Mouse (Mus musculus) forebrain, embryonic 14.5 days (tissue): ENCODE measurements around the gene Ddx42. TPM values are rescaled to one million over a fixed set of nuclear protein-coding genes. Genes with fewer than 3 reads are reported as not detected.
"Not testable (repeated sequence)": the region's sequence is repeated elsewhere in the genome, so short reads cannot be mapped to it uniquely, and the experiment has no call there.

ENCODE experiments used
- ATAC-seq: fragments of 200-750 bp; cut with Nextera tagmentation; 2 replicates; pipeline ENCODE4 v1.8.0; 2017; ENCODE audit warnings: mild to moderate bottlenecking, moderate library complexity
- DNase-seq: peaks from one replicate; pipeline ENCODE4 v3.0.0-alpha.2; 2015; ENCODE audit warnings: low spot score
- H3K27ac ChIP-seq: fragments of 300-500 bp; sonication (generic); 2 replicates; pipeline ENCODE4 v1.5.1; 2014; ENCODE audit warnings: low read depth, mild to moderate bottlenecking, control low read depth, low read length, moderate library complexity
- H3K27me3 ChIP-seq: fragments of 300-500 bp; sonication (generic); replicated peaks from 2 replicates; pipeline ENCODE4 v1.6.1; 2014; ENCODE audit warnings: low read length, control low read depth, mixed read lengths; ENCODE audit not compliant: control insufficient read depth, insufficient read depth
- H3K36me3 ChIP-seq: fragments of 300-500 bp; sonication (generic); 2 replicates; pipeline ENCODE4 v1.6.1; 2014; ENCODE audit warnings: low read length, control low read depth; ENCODE audit not compliant: control insufficient read depth, insufficient read depth
- H3K4me1 ChIP-seq: fragments of 300-500 bp; sonication (generic); 2 replicates; pipeline ENCODE4 v1.6.1; 2014; ENCODE audit warnings: antibody characterized with exemption, low read length, control low read depth; ENCODE audit not compliant: control insufficient read depth, insufficient read depth
- H3K4me2 ChIP-seq: fragments of 300-500 bp; sonication (generic); 2 replicates; pipeline ENCODE4 v1.6.1; 2014; ENCODE audit warnings: mild to moderate bottlenecking, control low read depth, low read length
- H3K4me3 ChIP-seq: fragments of 300-500 bp; sonication (generic); 2 replicates; pipeline ENCODE4 v1.5.1; 2014; ENCODE audit warnings: low read depth, low read length, control low read depth
- H3K9ac ChIP-seq: fragments of 300-500 bp; sonication (generic); 2 replicates; pipeline ENCODE4 v1.6.1; 2014; ENCODE audit warnings: mild to moderate bottlenecking, low read length, control low read depth, moderate library complexity
- H3K9me3 ChIP-seq: fragments of 300-500 bp; sonication (generic); replicated peaks from 2 replicates; pipeline ENCODE4 v1.6.1; 2016; ENCODE audit warnings: low read length, control low read depth, mixed read lengths; ENCODE audit not compliant: control insufficient read depth
- whole genome bisulfite sequencing: fragments of 180-500 bp; shearing (Covaris S2); extraction: QIAGEN DNeasy Blood & Tissue Kit; methylation state at CpG from one replicate; pipeline ENCODE4 v1.1.7; 2014; 5-methylcytosine and 5-hydroxymethylcytosine counted together
- polyA plus RNA-seq: library from polyadenylated mRNA; unstranded; fragments of >200 nt; fragmentation: Nextera tagmentation; extraction: Ambion mirVana; gene quantifications from 2 replicates; pipeline ENCODE4 v1.2.1, GENCODE M21; 2014

Gene Ddx42
- polyA plus RNA-seq, 1 experiment from 2014 or later, result 65.6 TPM

DNA sequence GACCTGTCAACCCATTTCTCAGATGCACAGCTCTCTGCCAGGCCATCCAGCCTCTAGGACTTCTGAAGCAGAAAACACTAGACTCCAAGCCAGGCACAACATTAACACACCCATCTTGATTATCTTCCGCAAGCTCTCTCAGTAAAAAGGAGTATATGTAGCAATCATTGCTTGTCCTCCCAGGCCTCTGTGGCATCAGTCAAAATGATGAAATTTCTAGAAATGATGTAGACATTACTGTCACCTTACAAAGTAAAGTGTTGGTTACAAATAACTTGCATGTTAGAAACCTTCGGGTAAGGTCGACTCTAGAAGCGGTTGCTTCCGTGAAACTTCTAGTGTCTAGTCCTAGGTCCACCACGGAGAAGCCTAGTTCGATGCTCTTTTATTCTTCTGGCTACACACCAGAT lies 1.3 kb upstream of the Ddx42 start:
- H3K36me3 ChIP-seq, result peaks cover 28% of the 10 kb centered on the region
- DNase-seq, result no peak

DNA sequence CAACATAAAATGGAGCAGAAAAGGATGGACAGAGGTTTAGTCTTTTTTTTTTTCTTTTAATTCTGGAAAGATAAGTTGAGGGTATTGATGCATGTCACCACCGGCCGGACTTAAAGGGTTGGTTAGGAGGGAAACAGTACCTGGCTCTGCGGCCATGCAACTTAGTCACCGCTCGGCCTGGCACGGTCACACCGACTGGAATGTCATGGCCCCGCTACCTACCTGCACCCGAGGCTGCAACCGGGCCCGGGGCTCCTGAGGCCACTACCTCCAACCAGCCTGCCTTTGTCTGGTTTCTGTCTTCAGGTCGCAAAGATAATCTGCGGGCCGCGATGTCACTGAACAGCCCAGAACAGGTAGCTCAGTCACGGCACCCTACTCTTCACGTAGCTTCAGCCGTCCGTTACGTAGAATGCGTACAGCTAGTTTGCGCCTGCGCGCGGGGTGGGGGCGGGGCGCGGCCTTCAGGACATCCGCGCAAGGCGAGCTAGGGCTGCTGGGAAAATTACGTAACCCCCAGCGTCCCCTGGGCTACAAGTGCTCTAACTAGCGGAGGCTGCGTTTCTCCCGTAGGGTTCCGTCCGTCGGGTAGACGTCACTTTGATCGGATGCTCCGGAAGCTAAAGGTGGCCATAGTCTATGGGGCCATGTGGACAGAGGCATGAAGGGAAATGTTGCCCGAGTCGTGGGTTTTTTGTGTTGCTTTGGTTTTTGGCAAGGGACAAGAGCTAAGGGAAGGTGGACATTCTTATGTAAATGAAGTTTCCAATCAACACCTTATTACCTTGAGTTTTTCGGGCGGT lies 598 bp upstream of the Ddx42 start, which contains the start of gene Ccdc47:
TSS of gene Ccdc47 (minus strand) at position 418 of the 803 bp plus-strand sequence.
- peak; percentile 100 for DNase-seq
- peaks cover 24% of the 10 kb centered on the region for H3K4me1 ChIP-seq
- peak; percentile 97 for ATAC-seq

More for the DNA sequence above, 1.3 kb upstream of the Ddx42 start:
- H3K27me3 ChIP-seq, result no peaks in the 10 kb centered on the region
- peak overlapping the region; percentile 83 for H3K4me2 ChIP-seq
- no peaks in the 10 kb centered on the region for H3K9me3 ChIP-seq
- H3K4me1 ChIP-seq, result peaks cover 22% of the 10 kb centered on the region
- peak overlapping the region; percentile 80 for H3K9ac ChIP-seq
- ATAC-seq, result no peak
- WGBS, result 31% methylated on average over 7 of the region's 7 CpGs
- H3K4me3 ChIP-seq, result peak overlapping the region; percentile 99
- peak overlapping the region; percentile 95; the same call in 1 of the 2 replicates for H3K27ac ChIP-seq

DNA sequence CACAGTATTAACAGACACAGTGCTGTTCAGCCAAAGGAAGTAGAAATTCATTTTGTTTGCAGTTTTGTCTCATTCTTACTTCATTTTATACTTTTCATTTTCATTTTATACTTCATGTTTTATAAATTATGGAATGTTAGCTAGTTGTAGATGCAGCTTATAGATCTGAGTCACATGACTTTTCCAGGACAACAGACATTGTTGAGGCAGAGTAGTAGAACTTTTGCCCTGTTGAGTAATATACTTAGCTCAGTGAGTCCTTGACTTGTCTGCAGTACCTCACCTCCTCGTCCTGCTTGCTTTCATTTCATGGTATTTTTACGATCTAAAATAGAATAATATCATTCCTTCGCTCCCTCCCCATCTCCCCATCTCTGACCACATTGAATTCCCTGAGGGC lies 3.9 kb downstream of the Ddx42 start:
- DNase-seq, result no peak
- Histone ChIP-seq H3K4me1 (peaks cover 17% of the 10 kb centered on the region), H3K9me3 (no peaks in the 10 kb centered on the region), H3K36me3 (peaks cover 16% of the 10 kb centered on the region), H3K9ac (no peak overlapping the region), H3K27ac (no peak overlapping the region), H3K4me2 (no peak overlapping the region), H3K27me3 (no peaks in the 10 kb centered on the region), H3K4me3 (no peak overlapping the region)
- WGBS, result 96% methylated on average over 3 of the region's 3 CpGs
- no peak for ATAC-seq

More for the DNA sequence above, 598 bp upstream of the Ddx42 start, which contains the start of gene Ccdc47:
- Histone ChIP-seq H3K27me3 (no peaks in the 10 kb centered on the region), H3K4me2 (peak within 1 kb of the TSS; percentile 83), H3K4me3 (peak within 1 kb of the TSS; percentile 99), H3K27ac (peak within 1 kb of the TSS; percentile 95), H3K36me3 (peaks cover 22% of the 10 kb centered on the region), H3K9ac (peak within 1 kb of the TSS; percentile 96), H3K9me3 (no peaks in the 10 kb centered on the region)
- under 1% methylated on average over 46 of the region's 46 CpGs for WGBS

DNA sequence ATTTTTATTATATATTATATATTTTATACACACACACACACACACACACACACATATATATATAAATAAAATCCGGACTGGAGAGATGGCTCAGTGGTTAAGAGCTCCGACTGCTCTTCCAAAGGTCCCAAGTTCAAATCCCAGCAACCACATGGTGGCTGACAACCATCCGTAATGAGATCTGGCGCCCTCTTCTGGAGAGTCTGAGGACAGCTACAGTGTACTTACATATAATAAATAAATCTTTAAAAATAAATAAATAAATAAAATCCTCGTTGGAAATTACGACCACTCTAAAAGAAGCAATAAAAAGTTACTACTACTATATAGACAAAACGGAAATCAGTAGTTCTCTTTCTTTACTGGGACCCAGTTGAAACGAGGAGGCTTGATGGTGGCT lies 17.3 kb downstream of the Ddx42 start:
- H3K9me3 ChIP-seq, DNase-seq, ATAC-seq, H3K4me1 ChIP-seq, H3K4me3 ChIP-seq, H3K9ac ChIP-seq, H3K27me3 ChIP-seq, H3K4me2 ChIP-seq, H3K27ac ChIP-seq: not testable (repeated sequence)
- H3K36me3 ChIP-seq, result peaks cover 70% of the 10 kb centered on the region
- WGBS, result 83% methylated on average over 8 of the region's 8 CpGs

DNA sequence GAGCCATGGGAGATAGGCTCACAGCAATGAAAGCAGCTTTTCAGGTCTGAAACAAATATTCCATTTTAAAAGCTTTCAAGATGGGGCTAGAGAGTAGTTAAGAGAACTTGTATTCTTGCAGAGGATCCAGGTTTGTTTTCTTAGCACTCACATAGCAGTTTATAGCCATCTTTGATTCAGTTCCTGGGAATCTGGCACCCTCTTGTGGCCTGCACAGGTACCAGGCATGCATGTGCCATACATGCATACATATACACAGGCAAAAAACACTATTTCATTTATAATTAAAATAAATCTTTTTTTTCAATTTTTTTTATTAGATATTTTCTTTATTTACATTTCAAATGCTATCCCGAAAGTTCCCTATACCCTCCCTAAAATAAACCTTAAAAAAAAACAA lies 30.1 kb downstream of the Ddx42 start:
- DNase-seq (no peak), ATAC-seq (no peak)
- H3K27ac ChIP-seq, result no peak overlapping the region
- no peak overlapping the region for H3K4me3 ChIP-seq
- H3K4me2 ChIP-seq, result no peak overlapping the region
- no peaks in the 10 kb centered on the region for H3K27me3 ChIP-seq
- H3K4me1 ChIP-seq, result no peaks in the 10 kb centered on the region
- no peak overlapping the region for H3K9ac ChIP-seq
- H3K9me3 ChIP-seq, result no peaks in the 10 kb centered on the region
- H3K36me3 ChIP-seq, result peaks cover 98% of the 10 kb centered on the region
- 93% methylated on average over 1 of the region's 1 CpGs for WGBS

DNA sequence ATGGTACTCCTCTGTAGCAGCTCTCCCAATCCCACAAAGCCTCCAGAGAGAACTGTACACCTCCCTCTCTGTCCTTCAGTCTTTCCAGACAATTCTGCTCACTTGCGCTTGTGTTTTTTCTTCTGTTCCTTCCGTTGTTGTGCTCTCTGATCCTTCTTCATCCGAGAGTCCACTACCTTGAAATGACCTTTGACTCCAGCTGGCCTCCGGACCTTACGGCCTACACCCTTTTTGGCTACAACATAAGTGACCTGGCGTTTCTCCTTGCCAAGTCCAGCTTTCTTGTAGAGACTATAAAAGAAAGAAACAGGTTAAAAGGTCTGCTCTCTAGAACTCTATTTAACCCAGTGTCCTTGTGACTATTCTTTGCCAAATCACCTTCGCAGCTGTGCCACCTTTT lies 32.6 kb downstream of the Ddx42 start:
- WGBS, result 89% methylated on average over 7 of the region's 7 CpGs
- Histone ChIP-seq H3K27me3 (no peaks in the 10 kb centered on the region), H3K4me1 (peaks cover under 1% of the 10 kb centered on the region; the same call in 1 of the 2 replicates), H3K9ac (no peak overlapping the region), H3K27ac (no peak overlapping the region), H3K4me3 (no peak overlapping the region), H3K9me3 (no peaks in the 10 kb centered on the region), H3K4me2 (no peak overlapping the region), H3K36me3 (peaks cover 88% of the 10 kb centered on the region)
- ATAC-seq (no peak), DNase-seq (no peak)

DNA sequence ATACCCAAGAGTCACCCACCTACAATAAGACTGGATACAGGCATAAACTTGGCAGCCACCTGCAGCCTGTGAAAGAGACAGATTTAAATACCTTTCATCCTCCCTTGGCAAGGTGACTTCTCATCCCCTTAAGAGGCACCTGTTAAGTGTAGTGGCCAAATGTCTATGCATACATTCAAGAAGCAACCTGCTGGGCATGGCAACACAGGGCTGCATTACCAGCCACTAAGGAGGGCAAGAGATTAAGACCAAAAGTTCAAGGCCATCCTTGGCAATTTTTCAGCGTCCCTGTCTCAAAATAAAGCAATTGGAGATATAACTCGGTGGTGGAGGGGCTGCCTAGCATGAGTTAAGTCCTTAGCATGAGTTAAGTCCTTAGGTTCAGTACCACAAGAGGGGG lies 38.0 kb downstream of the Ddx42 start:
- H3K27me3 ChIP-seq, result no peaks in the 10 kb centered on the region
- WGBS, result 28% methylated on average over 2 of the region's 2 CpGs
- H3K36me3 ChIP-seq, result peaks cover 55% of the 10 kb centered on the region
- peaks cover 16% of the 10 kb centered on the region for H3K4me1 ChIP-seq
- peak overlapping the region; percentile 98 for H3K4me2 ChIP-seq
- H3K9ac ChIP-seq, result peak overlapping the region; percentile 87; the same call in 1 of the 2 replicates
- H3K27ac ChIP-seq, result no peak overlapping the region
- peak overlapping the region; percentile 79 for H3K4me3 ChIP-seq
- ATAC-seq (no peak), DNase-seq (no peak)
- no peaks in the 10 kb centered on the region for H3K9me3 ChIP-seq

DNA sequence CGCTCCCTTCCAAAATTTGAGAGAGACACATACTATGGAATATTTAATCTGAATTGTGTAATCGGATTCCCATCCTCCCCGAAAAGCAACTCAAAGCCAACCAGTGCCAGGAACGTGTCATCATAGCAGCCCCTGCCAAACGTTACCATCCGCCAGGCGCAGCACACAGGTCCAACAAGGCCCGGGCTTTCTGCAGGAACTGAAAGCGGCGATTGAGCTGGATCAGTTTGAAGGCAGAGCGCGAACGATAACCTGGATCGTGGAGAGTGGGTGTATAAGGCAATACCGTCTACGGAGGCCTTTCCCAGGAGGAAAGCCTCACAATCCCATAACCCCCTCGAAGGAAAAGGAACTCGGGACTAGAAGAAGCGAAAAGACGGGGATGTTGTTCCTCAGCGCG lies 38.4 kb downstream of the Ddx42 start:
- Histone ChIP-seq H3K27ac (no peak overlapping the region), H3K9me3 (no peaks in the 10 kb centered on the region), H3K4me1 (peaks cover 16% of the 10 kb centered on the region), H3K4me3 (peak overlapping the region; percentile 79), H3K9ac (peak overlapping the region; percentile 87), H3K4me2 (peak overlapping the region; percentile 98), H3K36me3 (peaks cover 51% of the 10 kb centered on the region), H3K27me3 (no peaks in the 10 kb centered on the region)
- ATAC-seq (peak; percentile 11), DNase-seq (no peak)
- 4% methylated on average over 22 of the region's 22 CpGs for WGBS
